Mouse (Mus musculus) embryonic facial prominence, embryonic 13.5 days (tissue): Measurements from ENCODE around the gene Iqch. TPM values are rescaled to one million over a fixed set of nuclear protein-coding genes. Genes with fewer than 3 reads are reported as not detected.
A peak's percentile ranks its signal among the peaks of the same experiment; 100 is the strongest.

Experiments
- ATAC-seq: fragments of 200-750 bp; cut with Nextera tagmentation; 2 replicates; pipeline ENCODE4 v1.8.0; 2017; ENCODE audit warnings: low read depth; ENCODE audit not compliant: insufficient number of reproducible peaks, insufficient read depth, low FRiP score, low TSS enrichment
- H3K27ac ChIP-seq: fragments of 300-500 bp; sonication (generic); 2 replicates; pipeline ENCODE4 v1.5.1; 2015; ENCODE audit warnings: moderate library complexity, mild to moderate bottlenecking, inconsistent platforms
- H3K27me3 ChIP-seq: fragments of 300-500 bp; sonication (generic); 2 replicates; pipeline ENCODE4 v1.6.1; 2015; ENCODE audit warnings: mild to moderate bottlenecking, inconsistent platforms
- H3K36me3 ChIP-seq: fragments of 300-500 bp; sonication (generic); 2 replicates; pipeline ENCODE4 v1.6.1; 2015; ENCODE audit warnings: mild to moderate bottlenecking, inconsistent platforms
- H3K4me1 ChIP-seq: fragments of 300-500 bp; sonication (generic); 2 replicates; pipeline ENCODE4 v1.6.1; 2015; ENCODE audit warnings: inconsistent platforms
- H3K4me2 ChIP-seq: fragments of 300-500 bp; sonication (generic); 2 replicates; pipeline ENCODE4 v1.6.1; 2015; ENCODE audit warnings: moderate library complexity, mild to moderate bottlenecking, inconsistent platforms
- H3K4me3 ChIP-seq: fragments of 300-500 bp; sonication (generic); 2 replicates; pipeline ENCODE4 v1.5.1; 2015; ENCODE audit warnings: mild to moderate bottlenecking, inconsistent platforms
- H3K9ac ChIP-seq: fragments of 300-500 bp; sonication (generic); 2 replicates; pipeline ENCODE4 v1.6.1; 2015; ENCODE audit warnings: mild to moderate bottlenecking, inconsistent platforms
- H3K9me3 ChIP-seq: fragments of 300-500 bp; sonication (generic); 2 replicates; pipeline ENCODE4 v1.6.1; 2016; ENCODE audit warnings: inconsistent platforms
- WGBS: fragments of 180-500 bp; shearing (Covaris S2); methylation state at CpG from one replicate; pipeline ENCODE4 v1.1.7; 2015; ENCODE audit warnings: mixed read lengths; 5-methylcytosine and 5-hydroxymethylcytosine counted together
- polyA plus RNA-seq: library from polyadenylated mRNA; unstranded; fragments of >200 nt; fragmentation: Nextera tagmentation; extraction: Ambion mirVana; gene quantifications from 2 replicates; pipeline ENCODE4 v1.2.1, GENCODE M21; 2015

Gene Iqch
- polyA plus RNA-seq, 1 experiment from 2014 or later: not detected

GRCm38 (mm10) chr9:63589209-63589608, 13.1 kb downstream of the Iqch start:
- H3K36me3 ChIP-seq: no peaks in the 10 kb centered on the region
- no peak overlapping the region for H3K4me3 ChIP-seq
- H3K9me3 ChIP-seq: no peaks in the 10 kb centered on the region
- no peak overlapping the region for H3K9ac ChIP-seq
- no peak overlapping the region for H3K4me2 ChIP-seq
- no peak overlapping the region for H3K27ac ChIP-seq
- no peaks in the 10 kb centered on the region for H3K4me1 ChIP-seq
- 81% methylated on average over 6 of the region's 6 CpGs for WGBS
- no peaks in the 10 kb centered on the region for H3K27me3 ChIP-seq
- no peak for ATAC-seq

DNA sequence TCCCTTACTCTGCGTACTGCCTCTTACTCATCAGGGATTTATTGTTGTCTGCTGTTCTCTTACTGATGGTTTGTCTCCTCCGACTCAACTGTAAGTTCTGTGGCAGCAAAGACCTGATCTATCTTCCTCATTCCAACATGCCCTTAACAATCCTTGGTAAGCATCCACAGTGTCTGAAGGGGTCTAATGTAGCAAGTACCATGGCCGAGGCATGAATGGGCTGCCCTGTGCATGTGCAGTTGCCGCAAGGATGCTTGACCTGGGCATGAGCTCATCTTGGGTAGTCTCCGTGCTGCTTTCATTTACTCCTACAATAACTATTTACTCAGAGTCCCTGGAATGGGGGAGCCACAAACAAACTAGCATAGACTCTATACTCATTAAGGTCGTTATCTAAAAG, 17.0 kb downstream of the Iqch start:
- ATAC-seq: no peak
- no peaks in the 10 kb centered on the region for H3K36me3 ChIP-seq
- no peak overlapping the region for H3K4me3 ChIP-seq
- H3K9ac ChIP-seq: no peak overlapping the region
- H3K27me3 ChIP-seq: no peaks in the 10 kb centered on the region
- peaks cover 5% of the 10 kb centered on the region; the same call in 1 of the 2 replicates for H3K4me1 ChIP-seq
- H3K9me3 ChIP-seq: no peaks in the 10 kb centered on the region
- 90% methylated on average over 6 of the region's 6 CpGs for WGBS
- no peak overlapping the region for H3K4me2 ChIP-seq
- H3K27ac ChIP-seq: no peak overlapping the region

DNA sequence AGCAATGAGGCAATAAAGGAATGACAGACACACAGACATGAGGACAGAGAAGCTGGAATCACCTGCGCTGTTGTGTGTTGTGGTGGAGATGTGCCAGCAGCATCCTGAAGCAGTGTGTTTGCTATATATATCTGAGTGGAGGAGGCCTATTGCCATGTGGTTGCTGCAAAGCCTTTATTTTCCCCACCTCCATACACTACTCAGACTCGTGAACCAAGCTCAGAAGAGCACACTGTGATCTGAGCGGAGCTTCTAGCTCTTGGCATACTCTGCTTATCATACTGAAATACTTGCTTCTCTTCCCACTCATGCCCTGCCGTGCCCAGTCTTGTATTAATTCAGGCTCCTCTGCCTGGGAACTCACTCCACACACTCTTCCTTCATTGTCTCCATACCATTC, 20.5 kb downstream of the Iqch start:
- 74% methylated on average over 4 of the region's 4 CpGs for WGBS
- ATAC-seq: no peak
- Histone ChIP-seq H3K9ac (no peak overlapping the region), H3K4me1 (peaks cover 5% of the 10 kb centered on the region; the same call in 1 of the 2 replicates), H3K27me3 (peaks cover 16% of the 10 kb centered on the region), H3K4me2 (no peak overlapping the region), H3K9me3 (no peaks in the 10 kb centered on the region), H3K4me3 (no peak overlapping the region), H3K36me3 (no peaks in the 10 kb centered on the region), H3K27ac (no peak overlapping the region)

- Histone ChIP-seq H3K4me3 (no peak overlapping the region), H3K9me3 (no peaks in the 10 kb centered on the region), H3K27me3 (peaks cover 16% of the 10 kb centered on the region), H3K36me3 (no peaks in the 10 kb centered on the region), H3K9ac (no peak overlapping the region), H3K27ac (no peak overlapping the region), H3K4me2 (no peak overlapping the region), H3K4me1 (peaks cover 8% of the 10 kb centered on the region; the same call in 1 of the 2 replicates)
- 41% methylated on average over 2 of the region's 2 CpGs for WGBS
- no peak for ATAC-seq
These were observed 22.2 kb downstream of the Iqch start for GRCm38 (mm10) chr9:63580046-63580445.

GRCm38 (mm10) chr9:63579644-63580043, 22.6 kb downstream of the Iqch start:
- no peak overlapping the region for H3K4me3 ChIP-seq
- H3K4me1 ChIP-seq: peaks cover 8% of the 10 kb centered on the region; the same call in 1 of the 2 replicates
- H3K9ac ChIP-seq: no peak overlapping the region
- no peaks in the 10 kb centered on the region for H3K9me3 ChIP-seq
- H3K27me3 ChIP-seq: peaks cover 16% of the 10 kb centered on the region
- no peaks in the 10 kb centered on the region for H3K36me3 ChIP-seq
- H3K4me2 ChIP-seq: no peak overlapping the region
- WGBS: 80% methylated on average over 5 of the region's 5 CpGs
- no peak overlapping the region for H3K27ac ChIP-seq
- no peak for ATAC-seq

- no peak overlapping the region for H3K4me2 ChIP-seq
- peaks cover 6% of the 10 kb centered on the region; the same call in 1 of the 2 replicates for H3K4me1 ChIP-seq
- no peaks in the 10 kb centered on the region for H3K9me3 ChIP-seq
- H3K27me3 ChIP-seq: peaks cover 27% of the 10 kb centered on the region
- ATAC-seq: no peak
- H3K9ac ChIP-seq: no peak overlapping the region
- no peaks in the 10 kb centered on the region for H3K36me3 ChIP-seq
- H3K27ac ChIP-seq: no peak overlapping the region
- no peak overlapping the region for H3K4me3 ChIP-seq
- WGBS: 80% methylated on average over 3 of the region's 3 CpGs
These were observed 24.8 kb downstream of the Iqch start for GRCm38 (mm10) chr9:63577469-63577868.

GRCm38 (mm10) chr9:63572874-63573273, 29.4 kb downstream of the Iqch start:
- no peak for ATAC-seq
- Histone ChIP-seq H3K27ac (no peak overlapping the region), H3K36me3 (no peaks in the 10 kb centered on the region), H3K4me2 (no peak overlapping the region), H3K9me3 (no peaks in the 10 kb centered on the region), H3K4me1 (peaks cover 17% of the 10 kb centered on the region), H3K27me3 (peaks cover 38% of the 10 kb centered on the region), H3K4me3 (no peak overlapping the region), H3K9ac (no peak overlapping the region)
- WGBS: 64% methylated on average over 7 of the region's 7 CpGs

DNA sequence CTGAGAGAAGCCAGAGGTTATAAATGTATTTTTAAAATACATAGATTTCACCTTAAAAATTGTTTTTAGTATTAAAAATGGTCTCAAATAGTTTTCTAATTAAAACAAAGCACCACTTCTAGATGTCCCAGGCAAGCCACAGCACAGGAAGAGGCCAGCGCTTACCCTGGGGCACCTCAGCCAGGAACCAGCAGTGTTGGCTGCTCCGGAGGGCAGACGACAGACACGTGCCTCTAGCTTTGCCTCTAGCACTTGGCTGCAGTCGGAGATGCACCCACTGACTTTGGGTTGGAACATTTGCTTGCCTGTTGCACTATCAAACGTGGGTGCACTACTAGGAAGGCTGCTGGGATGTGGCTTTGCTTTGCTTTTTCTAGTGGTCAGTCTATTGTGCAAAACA, 30.4 kb downstream of the Iqch start:
- Histone ChIP-seq H3K4me2 (no peak overlapping the region), H3K4me1 (peaks cover 19% of the 10 kb centered on the region), H3K9ac (no peak overlapping the region), H3K27ac (no peak overlapping the region), H3K9me3 (no peaks in the 10 kb centered on the region), H3K4me3 (no peak overlapping the region), H3K36me3 (no peaks in the 10 kb centered on the region), H3K27me3 (peaks cover 43% of the 10 kb centered on the region)
- ATAC-seq: no peak
- 14% methylated on average over 6 of the region's 6 CpGs for WGBS

DNA sequence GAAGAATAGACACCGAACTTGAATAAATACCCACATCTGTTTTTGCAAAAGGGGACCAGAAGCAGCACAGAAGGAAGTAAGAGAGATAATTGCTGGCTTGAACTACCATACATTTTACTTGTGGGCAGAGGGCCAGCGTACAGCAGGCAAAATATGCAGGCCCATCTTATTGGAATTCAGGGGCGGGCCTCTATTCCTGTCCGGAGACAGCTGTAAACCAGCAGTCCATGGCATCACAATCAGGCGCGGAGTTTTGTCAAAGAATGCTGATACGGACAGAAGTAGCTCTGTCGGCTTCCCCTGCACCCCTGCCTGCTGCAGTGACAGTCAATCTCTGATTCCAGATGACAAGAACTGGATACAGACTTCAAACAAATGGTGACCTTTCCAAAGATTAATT, 33.5 kb downstream of the Iqch start:
- Histone ChIP-seq H3K27ac (no peak overlapping the region), H3K27me3 (peaks cover 45% of the 10 kb centered on the region), H3K4me3 (no peak overlapping the region), H3K9me3 (no peaks in the 10 kb centered on the region), H3K9ac (no peak overlapping the region), H3K4me1 (peaks cover 17% of the 10 kb centered on the region), H3K4me2 (peak overlapping the region; percentile 39), H3K36me3 (no peaks in the 10 kb centered on the region)
- ATAC-seq: no peak
- 4% methylated on average over 8 of the region's 8 CpGs for WGBS

DNA sequence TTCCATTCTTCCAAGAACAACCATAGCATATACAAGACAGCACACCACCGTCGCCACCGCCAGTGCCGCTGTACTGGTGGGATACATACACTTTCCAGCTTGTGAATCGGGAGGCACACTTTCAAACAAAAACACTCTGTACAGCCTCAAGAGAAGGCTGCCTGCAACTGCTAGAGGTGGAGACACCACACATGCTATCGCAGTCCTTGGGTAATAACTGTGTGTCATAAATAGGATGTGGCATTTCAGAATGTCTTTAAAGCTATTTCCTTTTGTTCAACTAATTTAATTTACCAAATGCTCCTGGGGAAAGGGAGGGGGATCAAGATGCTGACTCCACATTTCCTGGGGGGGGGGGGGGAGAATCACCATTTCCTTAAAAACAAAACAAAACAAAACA, 34.0 kb downstream of the Iqch start:
- no peak overlapping the region for H3K27ac ChIP-seq
- H3K9me3 ChIP-seq: no peaks in the 10 kb centered on the region
- H3K4me2 ChIP-seq: peak overlapping the region; percentile 39; the same call in 1 of the 2 replicates
- H3K4me3 ChIP-seq: no peak overlapping the region
- no peak overlapping the region for H3K9ac ChIP-seq
- H3K4me1 ChIP-seq: peaks cover 17% of the 10 kb centered on the region
- 51% methylated on average over 6 of the region's 6 CpGs for WGBS
- no peak for ATAC-seq
- H3K27me3 ChIP-seq: peaks cover 42% of the 10 kb centered on the region
- no peaks in the 10 kb centered on the region for H3K36me3 ChIP-seq

DNA sequence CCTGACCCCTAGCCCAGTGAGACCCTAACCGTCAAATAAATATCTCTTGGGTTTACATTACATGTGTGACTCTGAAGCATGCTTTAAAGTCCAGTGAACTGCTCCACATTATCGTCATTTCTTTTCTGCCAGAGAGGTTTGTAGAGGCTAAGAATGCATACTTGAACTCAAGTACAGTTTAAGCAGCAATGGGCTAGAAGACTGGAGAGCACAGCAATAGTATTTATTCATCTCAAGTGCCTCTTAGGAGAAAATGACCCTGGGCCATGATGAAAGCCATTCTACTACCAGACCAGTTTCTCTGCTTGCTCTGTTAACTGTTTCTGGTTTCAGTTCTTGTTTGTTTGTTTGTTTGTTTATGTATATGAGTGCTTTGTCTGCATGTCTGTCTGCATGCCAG, 38.9 kb downstream of the Iqch start:
- WGBS: 75% methylated on average over 2 of the region's 2 CpGs

GRCm38 (mm10) chr9:63561931-63562330, 40.4 kb downstream of the Iqch start:
- 72% methylated on average over 8 of the region's 8 CpGs for WGBS
- no peak for ATAC-seq

More for the DNA sequence above, 38.9 kb downstream of the Iqch start:
- no peak overlapping the region for H3K9ac ChIP-seq
- H3K36me3 ChIP-seq: no peaks in the 10 kb centered on the region
- no peak for ATAC-seq
- peaks cover 21% of the 10 kb centered on the region for H3K27me3 ChIP-seq
- no peak overlapping the region for H3K27ac ChIP-seq
- no peak overlapping the region for H3K4me3 ChIP-seq
- no peaks in the 10 kb centered on the region for H3K9me3 ChIP-seq
- peaks cover 7% of the 10 kb centered on the region for H3K4me1 ChIP-seq
- no peak overlapping the region for H3K4me2 ChIP-seq

More at GRCm38 (mm10) chr9:63561931-63562330, 40.4 kb downstream of the Iqch start:
- Histone ChIP-seq H3K27me3 (peaks cover 7% of the 10 kb centered on the region), H3K4me1 (no peaks in the 10 kb centered on the region), H3K9ac (no peak overlapping the region), H3K27ac (no peak overlapping the region), H3K9me3 (no peaks in the 10 kb centered on the region), H3K36me3 (no peaks in the 10 kb centered on the region), H3K4me3 (no peak overlapping the region), H3K4me2 (no peak overlapping the region)
